Mouse (Mus musculus) CH12.LX (cell line): ENCODE data around the gene Arpp21.

Experiments used
- CHD2 ChIP-seq: IDR thresholded peaks from 2 replicates; pipeline ENCODE4 v1.6.1; 2011; ENCODE audit warnings: low read length, improper control_type of control experiment
- HCFC1 ChIP-seq: IDR thresholded peaks from 2 replicates; pipeline ENCODE4 v1.6.1; 2012; ENCODE audit warnings: low read depth, mild to moderate bottlenecking, inconsistent platforms, low read length, improper control_type of control experiment

GRCm38 (mm10) chr9:112231383-112231782, 4.4 kb downstream of the Arpp21 start:
- TF ChIP-seq HCFC1 (no peak), CHD2 (no peak)
